Mouse (Mus musculus) CH12.LX (cell line): ENCODE data around the gene Taf5l. TPM values are rescaled to one million over a fixed set of nuclear protein-coding genes. Genes with fewer than 3 reads are reported as not detected.
A peak's percentile ranks its signal among the peaks of the same experiment; 100 is the strongest.
"Not testable (repeated sequence)": the region's sequence is repeated elsewhere in the genome, so short reads cannot be mapped to it uniquely, and the experiment has no call there.

Source experiments
- DNase-seq: peaks from one replicate; pipeline ENCODE4 v3.0.0-alpha.2; 2013; ENCODE audit errors: extremely low read depth
- H3K27ac ChIP-seq: 2 replicates; pipeline ENCODE4 v1.5.1; 2012; ENCODE audit warnings: low read depth, mild to moderate bottlenecking, control low read depth, moderate library complexity; ENCODE audit not compliant: insufficient read depth
- H3K27me3 ChIP-seq: replicated peaks from 2 replicates; pipeline ENCODE3; 2012; ENCODE audit warnings: inconsistent platforms
- H3K36me3 ChIP-seq, 2 experiments: replicated peaks in 1 of 2; 2 replicates each; pipeline versions ENCODE3 to v1.6.1; 2012; ENCODE audit warnings: inconsistent platforms in 1 of 2, low read length in 1 of 2, mild to moderate bottlenecking in 1 of 2, mixed read lengths in 1 of 2, moderate library complexity in 1 of 2; ENCODE audit not compliant: control insufficient read depth in 1 of 2, insufficient read depth in 1 of 2
- H3K4me1 ChIP-seq, 2 experiments: 2 replicates each; pipeline ENCODE4 v1.6.1; 2012; ENCODE audit warnings: inconsistent platforms in 1 of 2, moderate library complexity in 1 of 2; ENCODE audit not compliant: insufficient read depth in 2 of 2, control insufficient read depth in 1 of 2
- H3K4me2 ChIP-seq: 2 replicates; pipeline ENCODE4 v1.6.1; 2012; ENCODE audit warnings: low read depth, mild to moderate bottlenecking, control low read depth; ENCODE audit not compliant: poor library complexity, insufficient read depth, severe bottlenecking
- H3K4me3 ChIP-seq, 3 experiments: fragments of 150-350 bp in 1 of 3; sonication (generic) in 1 of 3; replicated peaks in 1 of 3; 2 replicates each; pipeline versions ENCODE3 to v1.5.1; 2011 to 2012; ENCODE audit warnings: low read depth in 2 of 3, low read length in 2 of 3, mild to moderate bottlenecking in 2 of 3, moderate library complexity in 2 of 3, control low read depth in 1 of 3, improper control_type of control experiment in 1 of 3, inconsistent platforms in 1 of 3, mixed read lengths in 1 of 3; ENCODE audit not compliant: poor library complexity in 1 of 3
- H3K79me2 ChIP-seq: replicated peaks from 2 replicates; pipeline ENCODE4 v1.6.1; 2012; ENCODE audit warnings: mild to moderate bottlenecking, moderate library complexity; ENCODE audit not compliant: control insufficient read depth, poor library complexity, insufficient read depth, severe bottlenecking; ENCODE audit errors: extremely low read depth
- H3K9ac ChIP-seq: 2 replicates; pipeline ENCODE4 v1.6.1; 2012; ENCODE audit warnings: low read depth, mild to moderate bottlenecking, control low read depth, moderate library complexity; ENCODE audit not compliant: insufficient read depth
- H3K9me3 ChIP-seq: replicated peaks from 2 replicates; pipeline ENCODE3; 2012; ENCODE audit warnings: low read length, inconsistent platforms, mixed read lengths
- CTCF ChIP-seq, 2 experiments: IDR thresholded peaks in 1 of 2; conservative IDR thresholded peaks in 1 of 2; 2 replicates each; pipeline ENCODE4 v1.5.1; 2011 to 2012; ENCODE audit warnings: low read depth in 2 of 2, low read length in 2 of 2, improper control_type of control experiment in 1 of 2, inconsistent platforms in 1 of 2, mild to moderate bottlenecking in 1 of 2, moderate library complexity in 1 of 2
- IRF4 ChIP-seq: IDR thresholded peaks from 2 replicates; pipeline ENCODE4 v1.6.1; 2014; ENCODE audit warnings: low read depth, mild to moderate bottlenecking, inconsistent platforms, low read length, improper control_type of control experiment
- JUN ChIP-seq: IDR thresholded peaks from 2 replicates; pipeline ENCODE4 v1.6.1; 2011; ENCODE audit warnings: low read depth, mild to moderate bottlenecking, low read length, improper control_type of control experiment, moderate library complexity; ENCODE audit not compliant: insufficient read depth
- MAFK ChIP-seq: IDR thresholded peaks from 2 replicates; pipeline ENCODE4 v1.6.1; 2011; ENCODE audit warnings: low read length, improper control_type of control experiment; ENCODE audit not compliant: insufficient replicate concordance
- MAX ChIP-seq: IDR thresholded peaks from 2 replicates; pipeline ENCODE4 v1.6.1; 2011; ENCODE audit warnings: low read length, improper control_type of control experiment
- MAZ ChIP-seq: IDR thresholded peaks from 2 replicates; pipeline ENCODE4 v1.6.1; 2012; ENCODE audit warnings: low read depth, mild to moderate bottlenecking, inconsistent platforms, low read length, improper control_type of control experiment, moderate library complexity
- MXI1 ChIP-seq: IDR thresholded peaks from 2 replicates; pipeline ENCODE4 v1.6.1; 2011; ENCODE audit warnings: mild to moderate bottlenecking, low read depth, low read length, improper control_type of control experiment
- NELFE ChIP-seq: IDR thresholded peaks from 2 replicates; pipeline ENCODE4 v1.6.1; 2011; ENCODE audit warnings: low read depth, low read length, improper control_type of control experiment
- RAD21 ChIP-seq: IDR thresholded peaks from 2 replicates; pipeline ENCODE4 v1.6.1; 2011; ENCODE audit warnings: low read depth, mild to moderate bottlenecking, low read length, improper control_type of control experiment, moderate library complexity
- UBTF ChIP-seq: IDR thresholded peaks from 2 replicates; pipeline ENCODE4 v1.6.1; 2012; ENCODE audit warnings: low read depth, mild to moderate bottlenecking, inconsistent platforms, low read length, improper control_type of control experiment, moderate library complexity
- ZKSCAN1 ChIP-seq: IDR thresholded peaks from 2 replicates; pipeline ENCODE4 v1.6.1; 2012; ENCODE audit warnings: low read depth, inconsistent platforms, low read length, improper control_type of control experiment, borderline replicate concordance
- dilution Hi-C: fragments of 300-500 bp; cut with MboI; formaldehyde crosslinking; loops from 2 replicates; pipeline ENCODE4 v1.14.3; 2020; ENCODE audit warnings: low sequenced_read_pairs; ENCODE audit not compliant: extremely low pct_unique_long_range_greater_than_20kb, extremely low pct_ligation_motif_present
- in situ Hi-C: fragments of 300-500 bp; cut with MboI; formaldehyde crosslinking; loops from 3 replicates; pipeline ENCODE4 v1.14.3; 2019; ENCODE audit warnings: low sequenced_read_pairs, low pct_ligation_motif_present, low pct_unique_long_range_greater_than_20kb, mixed read lengths
- polyA plus RNA-seq: library from polyadenylated mRNA; unstranded; fragments of >175 nt; gene quantifications from 2 replicates; pipeline ENCODE4 v1.2.1, GENCODE M21; 2012; ENCODE audit warnings: low read depth; ENCODE audit not compliant: insufficient read length
- total RNA-seq, 2 experiments: library from RNA; depleted of rRNA; stranded (reverse); fragments of 300-350 nt in 1 of 2; fragments of >200 nt in 1 of 2; gene quantifications; 2 replicates each; pipeline ENCODE4 v1.2.3; 2012 to 2014

The Taf5l gene
- total and polyA plus RNA-seq, 3 experiments: 54.2 to 75.8 (median 63.0) TPM

- no peak overlapping the region for H3K9ac ChIP-seq
- TF ChIP-seq MAZ: no peak
- no peak for TF ChIP-seq NELFE
- no peak for TF ChIP-seq RAD21
- no peak for TF ChIP-seq IRF4
- TF ChIP-seq UBTF: no peak
- no peak for TF ChIP-seq JUN
- no peak for TF ChIP-seq MAX
- no peak overlapping the region for H3K27ac ChIP-seq
- no peaks in the 10 kb centered on the region for H3K79me2 ChIP-seq
- no peaks in the 10 kb centered on the region for H3K27me3 ChIP-seq
- in situ Hi-C loops: no loop called here
- peaks cover 0 to 5% of the 10 kb centered on the region in 2 experiments; a peak in 3 of 4 replicates for H3K4me1 ChIP-seq
- dilution Hi-C loops: no loop called here
- no peak overlapping the region for H3K4me2 ChIP-seq
- no peak for DNase-seq
- peaks cover 0 to 35% of the 10 kb centered on the region in 2 experiments for H3K36me3 ChIP-seq
- no peaks in the 10 kb centered on the region for H3K9me3 ChIP-seq
- no peak overlapping the region for H3K4me3 ChIP-seq
Observed at GRCm38 (mm10) chr8:123973495-123973894, 47.7 kb downstream of the Taf5l start.

- DNase-seq: peak; percentile 22
- no peaks in the 10 kb centered on the region for H3K79me2 ChIP-seq
- in situ Hi-C loops: no loop called here
- H3K36me3 ChIP-seq: peaks cover 0 to 75% of the 10 kb centered on the region in 2 experiments
- no peaks in the 10 kb centered on the region for H3K4me1 ChIP-seq
- dilution Hi-C loops: no loop called here
- no peak overlapping the region for H3K4me2 ChIP-seq
- no peaks in the 10 kb centered on the region for H3K27me3 ChIP-seq
- H3K27ac ChIP-seq: no peak overlapping the region
- no peak overlapping the region for H3K9ac ChIP-seq
- TF ChIP-seq CTCF (conservative IDR thresholded peaks at IDR 0.05 in 1 of 2, IDR thresholded peaks at IDR 0.05 in 1 of 2; ENCODE audit: low read depth in 2 of 2, low read length in 2 of 2): peak in 1 of 2 experiments; percentile 42; a peak in 2 of 4 replicates
- TF ChIP-seq ZKSCAN1: no peak
- no peak overlapping the region for H3K4me3 ChIP-seq
- no peaks in the 10 kb centered on the region for H3K9me3 ChIP-seq
Observed at GRCm38 (mm10) chr8:123966896-123967295, 54.3 kb downstream of the Taf5l start.

- Histone ChIP-seq H3K9me3 (no peaks in the 10 kb centered on the region), H3K4me2 (no peak overlapping the region), H3K4me1 (no peaks in the 10 kb centered on the region), H3K9ac (no peak overlapping the region), H3K27ac (no peak overlapping the region), H3K79me2 (no peaks in the 10 kb centered on the region), H3K27me3 (no peaks in the 10 kb centered on the region), H3K36me3 (peaks cover 12 to 81% of the 10 kb centered on the region in 2 experiments), H3K4me3 (no peak overlapping the region)
- DNase-seq: no peak
- in situ Hi-C loops: no loop called here
- dilution Hi-C loops: no loop called here
- TF ChIP-seq MXI1 (no peak), MAFK (0 out of 2 replicates have a peak, but pooled peaks have one; percentile 15)
Observed at GRCm38 (mm10) chr8:123961371-123961770, 59.8 kb downstream of the Taf5l start.

GRCm38 (mm10) chr8:123960556-123960955 is 60.6 kb downstream of the Taf5l start:
- H3K27me3 ChIP-seq, dilution Hi-C loops, H3K4me1 ChIP-seq, H3K79me2 ChIP-seq, H3K27ac ChIP-seq, H3K4me2 ChIP-seq, H3K4me3 ChIP-seq, DNase-seq, H3K9ac ChIP-seq, H3K9me3 ChIP-seq, in situ Hi-C loops: not testable (repeated sequence)
- peaks cover 12 to 78% of the 10 kb centered on the region in 2 experiments for H3K36me3 ChIP-seq
